Mouse (Mus musculus) limb, embryonic 13.5 days (tissue): ENCODE results near the gene Tpp1. TPM values are rescaled to one million over a fixed set of nuclear protein-coding genes. Genes with fewer than 3 reads are reported as not detected.
"Not testable (repeated sequence)": the region's sequence is repeated elsewhere in the genome, so short reads cannot be mapped to it uniquely, and the experiment has no call there.

Experiments
- ATAC-seq: fragments of 200-750 bp; cut with Nextera tagmentation; 2 replicates; pipeline ENCODE4 v1.8.0; 2017; ENCODE audit warnings: low read depth, moderate number of reproducible peaks, moderate TSS enrichment; ENCODE audit not compliant: low FRiP score
- H3K27ac ChIP-seq: fragments of 300-500 bp; sonication (generic); 2 replicates; pipeline ENCODE4 v1.5.1; 2015; ENCODE audit warnings: inconsistent platforms, mild to moderate bottlenecking, moderate library complexity
- H3K27me3 ChIP-seq: fragments of 300-500 bp; sonication (generic); 2 replicates; pipeline ENCODE4 v1.6.1; 2015; ENCODE audit warnings: mild to moderate bottlenecking, inconsistent platforms
- H3K36me3 ChIP-seq: fragments of 300-500 bp; sonication (generic); 2 replicates; pipeline ENCODE4 v1.6.1; 2015; ENCODE audit warnings: inconsistent platforms, mild to moderate bottlenecking, moderate library complexity
- H3K4me1 ChIP-seq: fragments of 300-500 bp; sonication (generic); 2 replicates; pipeline ENCODE4 v1.6.1; 2015; ENCODE audit warnings: inconsistent platforms
- H3K4me2 ChIP-seq: fragments of 300-500 bp; sonication (generic); replicated peaks from 2 replicates; pipeline ENCODE4 v1.6.1; 2015; ENCODE audit warnings: inconsistent platforms, mild to moderate bottlenecking, moderate library complexity
- H3K4me3 ChIP-seq: fragments of 300-500 bp; sonication (generic); 2 replicates; pipeline ENCODE4 v1.5.1; 2015; ENCODE audit warnings: moderate library complexity, mild to moderate bottlenecking, inconsistent platforms
- H3K9ac ChIP-seq: fragments of 300-500 bp; sonication (generic); 2 replicates; pipeline ENCODE4 v1.6.1; 2015; ENCODE audit warnings: mild to moderate bottlenecking, inconsistent platforms
- H3K9me3 ChIP-seq: fragments of 300-500 bp; sonication (generic); 2 replicates; pipeline ENCODE4 v1.6.1; 2016; ENCODE audit warnings: inconsistent platforms
- WGBS: fragments of 180-500 bp; shearing (Covaris S2); methylation state at CpG from one replicate; pipeline ENCODE4 v1.1.7; 2015; 5-methylcytosine and 5-hydroxymethylcytosine counted together
- polyA plus RNA-seq: library from polyadenylated mRNA; unstranded; fragments of >200 nt; fragmentation: Nextera tagmentation; extraction: Ambion mirVana; gene quantifications from 2 replicates; pipeline ENCODE4 v1.2.1, GENCODE M21; 2015

Tpp1 gene
- polyA plus RNA-seq, 1 experiment from 2014 or later, result 50.8 TPM

DNA sequence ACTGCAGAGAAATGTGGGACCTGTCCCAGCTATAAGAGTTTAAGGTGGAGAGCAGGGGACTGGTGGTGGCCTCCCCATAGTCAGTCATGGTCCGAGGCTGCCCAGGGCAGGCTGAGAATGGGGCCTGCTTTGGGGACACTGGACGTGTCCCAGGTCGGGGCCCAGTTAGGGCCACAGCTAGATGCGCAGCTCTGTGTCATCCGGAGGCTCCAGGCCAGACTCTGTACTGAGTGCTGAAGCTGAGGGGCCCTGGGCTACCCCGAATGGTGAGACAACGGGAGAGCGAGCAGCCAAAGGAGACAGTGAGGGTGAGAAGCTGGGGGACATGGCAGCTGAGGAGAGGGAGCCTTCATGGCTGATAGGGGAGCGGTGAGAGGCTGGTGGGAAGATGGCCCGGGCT, 1.2 kb upstream of the Tpp1 start:
- ATAC-seq, result no peak
- Histone ChIP-seq H3K36me3 (peaks cover 68% of the 10 kb centered on the region), H3K4me2 (no peak overlapping the region), H3K9ac (0 out of 2 replicates have a peak overlapping the region, but pooled peaks have one; percentile 8), H3K4me1 (peaks cover 5% of the 10 kb centered on the region), H3K27ac (no peak overlapping the region), H3K27me3 (no peaks in the 10 kb centered on the region), H3K4me3 (no peak overlapping the region), H3K9me3 (no peaks in the 10 kb centered on the region)
- 91% methylated on average over 10 of the region's 10 CpGs for WGBS

GRCm38 (mm10) chr7:105752716-105753115, 681 bp upstream of the Tpp1 start:
- 100% methylated on average over 2 of the region's 2 CpGs for WGBS
- 0 out of 2 replicates have a peak overlapping the region, but pooled peaks have one; percentile 1 for H3K27ac ChIP-seq
- H3K4me1 ChIP-seq, result peaks cover 5% of the 10 kb centered on the region
- peaks cover 67% of the 10 kb centered on the region for H3K36me3 ChIP-seq
- H3K4me2 ChIP-seq, result no peak overlapping the region
- H3K9ac ChIP-seq, result no peak overlapping the region
- no peak for ATAC-seq
- no peak overlapping the region for H3K4me3 ChIP-seq
- H3K27me3 ChIP-seq, result no peaks in the 10 kb centered on the region
- no peaks in the 10 kb centered on the region for H3K9me3 ChIP-seq

DNA sequence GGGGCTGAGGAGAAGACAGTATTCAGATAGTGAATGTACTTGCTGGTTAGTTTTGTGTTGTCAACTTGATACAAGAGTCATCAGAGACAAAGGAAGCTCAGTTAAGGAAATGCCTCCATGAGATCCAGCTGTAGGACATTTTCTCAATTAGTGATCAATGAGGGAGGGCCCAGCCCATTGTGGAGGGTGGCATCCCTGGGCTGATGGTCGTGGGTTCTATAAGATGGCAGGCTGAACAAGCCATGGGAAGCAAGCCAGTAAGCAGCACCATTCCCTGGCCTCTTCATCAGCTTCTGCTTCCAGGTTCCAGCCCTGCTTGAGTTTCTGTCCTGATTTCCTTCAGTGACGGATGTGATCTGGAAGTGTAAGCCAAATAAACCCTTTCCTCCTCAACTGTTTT, 4.3 kb downstream of the Tpp1 start:
- H3K27me3 ChIP-seq, result no peaks in the 10 kb centered on the region
- no peak overlapping the region for H3K4me2 ChIP-seq
- H3K36me3 ChIP-seq, result peaks cover 34% of the 10 kb centered on the region
- no peaks in the 10 kb centered on the region for H3K9me3 ChIP-seq
- no peak for ATAC-seq
- no peak overlapping the region for H3K4me3 ChIP-seq
- H3K4me1 ChIP-seq, result peaks cover 18% of the 10 kb centered on the region
- no peak overlapping the region for H3K9ac ChIP-seq
- H3K27ac ChIP-seq, result no peak overlapping the region
- WGBS, result 76% methylated on average over 2 of the region's 2 CpGs

- Histone ChIP-seq H3K27me3 (no peaks in the 10 kb centered on the region), H3K9ac (peak within 1 kb of the TSS; percentile 92), H3K9me3 (no peaks in the 10 kb centered on the region), H3K4me1 (peaks cover 19% of the 10 kb centered on the region), H3K4me2 (peak within 1 kb of the TSS; percentile 86), H3K27ac (peak within 1 kb of the TSS; percentile 61; the same call in 1 of the 2 replicates), H3K36me3 (peaks cover 60% of the 10 kb centered on the region), H3K4me3 (peak within 1 kb of the TSS; percentile 93)
- ATAC-seq, result peak; percentile 96
- WGBS, result under 1% methylated on average over 67 of the region's 67 CpGs
These were observed 8.0 kb downstream of the Tpp1 start, which contains the start of gene Taf10 for GRCm38 (mm10) chr7:105743926-105744590. Gene Taf10 (minus strand): TSS chr7:105744361.

- Histone ChIP-seq H3K9ac (peak overlapping the region; percentile 92), H3K36me3 (peaks cover 54% of the 10 kb centered on the region), H3K4me3 (peak overlapping the region; percentile 93), H3K4me2 (peak overlapping the region; percentile 86), H3K4me1 (peaks cover 26% of the 10 kb centered on the region)
- 34% methylated on average over 20 of the region's 20 CpGs for WGBS
- not testable (repeated sequence) for H3K27me3 ChIP-seq, ATAC-seq, H3K27ac ChIP-seq, H3K9me3 ChIP-seq
These were observed 8.6 kb downstream of the Tpp1 start for GRCm38 (mm10) chr7:105743246-105743925.

DNA sequence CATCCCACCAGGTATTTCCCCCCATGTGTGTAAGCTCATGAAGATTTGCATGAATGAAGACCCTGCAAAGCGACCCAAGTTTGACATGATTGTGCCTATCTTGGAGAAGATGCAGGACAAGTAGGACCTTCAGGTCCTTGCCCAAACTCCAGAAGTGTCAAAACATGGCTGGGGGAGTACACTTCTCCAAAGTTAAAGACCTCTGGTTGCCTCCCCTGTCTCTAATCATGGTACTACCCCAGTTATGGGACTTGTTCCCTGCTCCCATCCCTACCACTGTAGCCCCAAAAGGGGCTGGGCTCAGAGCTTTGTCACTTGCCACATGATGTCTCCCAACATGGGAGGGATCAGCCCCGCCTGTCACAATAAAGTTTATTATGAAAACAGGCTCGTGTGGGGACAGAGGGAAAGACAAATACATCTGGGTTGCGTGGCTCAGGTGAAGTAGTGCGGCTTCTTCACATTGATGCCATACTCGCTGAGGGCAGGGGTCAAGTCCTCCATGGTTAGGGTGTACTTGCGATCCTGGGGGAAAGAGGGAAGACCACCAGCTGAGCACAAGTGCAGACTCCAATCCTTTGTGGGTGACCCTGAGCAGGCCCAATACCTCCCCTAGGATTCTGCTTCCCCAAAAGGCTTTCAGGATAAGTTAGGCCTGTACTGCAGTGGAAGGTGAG, 9.4 kb downstream of the Tpp1 start:
- not testable (repeated sequence) for H3K27ac ChIP-seq, ATAC-seq, H3K9me3 ChIP-seq, H3K9ac ChIP-seq, H3K27me3 ChIP-seq
- peaks cover 33% of the 10 kb centered on the region for H3K4me1 ChIP-seq
- peak overlapping the region; percentile 93 for H3K4me3 ChIP-seq
- peak overlapping the region; percentile 86 for H3K4me2 ChIP-seq
- WGBS, result 87% methylated on average over 7 of the region's 7 CpGs
- peaks cover 49% of the 10 kb centered on the region for H3K36me3 ChIP-seq

DNA sequence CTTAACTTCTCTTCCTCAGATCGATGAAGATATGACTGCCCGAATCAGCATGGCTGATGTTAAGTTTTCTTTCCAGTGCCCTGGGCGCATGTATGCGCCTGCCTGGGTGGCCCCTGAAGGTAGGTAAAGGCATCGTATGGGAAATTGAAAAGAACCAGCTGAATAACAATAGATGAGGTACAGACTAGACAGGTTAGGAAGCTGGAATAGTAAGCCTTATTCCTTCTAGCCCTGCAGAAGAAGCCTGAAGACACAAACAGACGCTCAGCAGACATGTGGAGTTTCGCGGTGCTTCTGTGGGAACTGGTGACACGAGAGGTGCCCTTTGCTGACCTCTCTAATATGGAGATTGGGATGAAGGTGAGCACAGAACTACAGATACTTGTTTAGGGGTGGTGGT, 10.1 kb downstream of the Tpp1 start:
- Histone ChIP-seq H3K4me1 (peaks cover 36% of the 10 kb centered on the region), H3K4me2 (no peak overlapping the region), H3K9ac (no peak overlapping the region), H3K27me3 (no peaks in the 10 kb centered on the region), H3K9me3 (no peaks in the 10 kb centered on the region), H3K27ac (no peak overlapping the region), H3K36me3 (peaks cover 46% of the 10 kb centered on the region), H3K4me3 (no peak overlapping the region)
- no peak for ATAC-seq
- 89% methylated on average over 9 of the region's 9 CpGs for WGBS

GRCm38 (mm10) chr7:105740851-105741250, 11.2 kb downstream of the Tpp1 start:
- H3K4me1 ChIP-seq, result peaks cover 36% of the 10 kb centered on the region
- no peak overlapping the region for H3K4me2 ChIP-seq
- H3K4me3 ChIP-seq, result no peak overlapping the region
- no peak overlapping the region for H3K27ac ChIP-seq
- H3K36me3 ChIP-seq, result peaks cover 36% of the 10 kb centered on the region
- no peaks in the 10 kb centered on the region for H3K9me3 ChIP-seq
- no peak for ATAC-seq
- no peak overlapping the region for H3K9ac ChIP-seq
- WGBS, result 86% methylated on average over 6 of the region's 6 CpGs
- H3K27me3 ChIP-seq, result no peaks in the 10 kb centered on the region

DNA sequence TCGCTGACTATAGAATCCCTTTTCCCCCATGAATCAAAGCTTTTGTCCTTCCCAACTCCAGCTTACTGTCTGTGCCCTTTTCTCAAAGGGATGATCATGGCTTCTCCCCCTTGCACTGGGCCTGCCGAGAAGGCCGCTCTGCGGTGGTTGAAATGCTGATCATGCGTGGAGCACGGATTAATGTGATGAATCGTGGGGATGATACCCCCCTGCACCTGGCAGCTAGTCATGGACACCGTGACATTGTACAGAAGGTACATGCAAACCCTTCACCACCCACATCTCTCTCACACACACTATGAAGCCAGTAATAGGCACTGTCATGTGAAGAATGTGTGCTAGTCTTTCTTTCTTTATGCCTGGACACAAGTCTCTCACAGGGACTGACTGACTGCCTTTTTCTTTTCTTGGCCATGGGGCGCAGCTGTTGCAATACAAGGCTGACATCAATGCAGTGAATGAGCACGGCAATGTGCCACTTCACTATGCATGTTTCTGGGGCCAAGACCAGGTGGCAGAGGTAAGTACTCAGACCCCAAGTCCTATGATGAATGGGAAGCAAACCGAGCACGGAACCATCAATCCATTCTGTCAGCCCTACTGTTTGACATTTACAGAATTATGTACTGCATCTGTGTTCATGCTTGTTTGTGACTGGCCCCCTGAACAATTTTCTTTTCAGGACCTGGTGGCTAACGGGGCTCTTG, 11.8 kb downstream of the Tpp1 start:
- Histone ChIP-seq H3K4me3 (no peak overlapping the region), H3K4me1 (peaks cover 37% of the 10 kb centered on the region), H3K9ac (no peak overlapping the region), H3K27ac (no peak overlapping the region), H3K4me2 (no peak overlapping the region), H3K9me3 (no peaks in the 10 kb centered on the region), H3K36me3 (peaks cover 36% of the 10 kb centered on the region), H3K27me3 (no peaks in the 10 kb centered on the region)
- no peak for ATAC-seq
- 88% methylated on average over 13 of the region's 13 CpGs for WGBS

GRCm38 (mm10) chr7:105738948-105739347, 13.1 kb downstream of the Tpp1 start:
- H3K36me3 ChIP-seq, result peaks cover 46% of the 10 kb centered on the region
- H3K9ac ChIP-seq, result peak overlapping the region; percentile 57
- H3K4me1 ChIP-seq, result peaks cover 38% of the 10 kb centered on the region
- H3K9me3 ChIP-seq, result no peaks in the 10 kb centered on the region
- no peaks in the 10 kb centered on the region for H3K27me3 ChIP-seq
- 21% methylated on average over 3 of the region's 3 CpGs for WGBS
- peak overlapping the region; percentile 81 for H3K27ac ChIP-seq
- peak; percentile 54 for ATAC-seq
- H3K4me2 ChIP-seq, result peak overlapping the region; percentile 79
- peak overlapping the region; percentile 77 for H3K4me3 ChIP-seq

DNA sequence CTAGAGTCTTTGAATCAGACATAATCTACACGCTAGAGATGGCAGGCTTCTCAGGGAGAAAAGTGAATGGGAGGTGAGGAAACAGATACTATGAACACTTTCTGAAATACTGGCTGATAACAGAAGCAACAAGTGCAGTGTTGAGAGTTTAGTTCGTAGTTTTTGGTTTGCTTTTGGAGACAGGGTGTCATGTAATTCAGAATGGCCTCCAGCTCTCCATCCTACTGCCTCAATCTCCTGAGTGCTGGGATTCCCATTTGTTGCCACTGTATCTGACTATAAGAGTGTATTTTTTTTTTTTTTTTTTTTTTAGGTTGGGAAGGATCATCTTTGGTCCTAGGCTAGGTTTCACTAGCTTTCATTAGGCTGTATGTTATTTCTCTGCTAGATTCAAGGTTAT, 13.7 kb downstream of the Tpp1 start:
- peak overlapping the region; percentile 45; the same call in 1 of the 2 replicates for H3K9ac ChIP-seq

More for the DNA sequence above, 13.7 kb downstream of the Tpp1 start:
- H3K27me3 ChIP-seq, result no peaks in the 10 kb centered on the region
- H3K9me3 ChIP-seq, result no peaks in the 10 kb centered on the region
- no peak for ATAC-seq
- 70% methylated on average over 2 of the region's 2 CpGs for WGBS
- peaks cover 53% of the 10 kb centered on the region for H3K36me3 ChIP-seq
- peaks cover 35% of the 10 kb centered on the region for H3K4me1 ChIP-seq
- peak overlapping the region; percentile 79 for H3K4me2 ChIP-seq
- H3K4me3 ChIP-seq, result peak overlapping the region; percentile 77
- H3K27ac ChIP-seq, result peak overlapping the region; percentile 81; the same call in 1 of the 2 replicates
